Mouse (Mus musculus) heart, embryonic 16.5 days (tissue): ENCODE results near the gene Tbl2. TPM values are rescaled to one million over a fixed set of nuclear protein-coding genes. Genes with fewer than 3 reads are reported as not detected.

ENCODE experiments used
- ATAC-seq: fragments of 200-750 bp; cut with Nextera tagmentation; replicated peaks from 2 replicates; pipeline ENCODE4 v1.8.0; 2017; ENCODE audit warnings: moderate number of reproducible peaks; ENCODE audit not compliant: insufficient read depth, low FRiP score; ENCODE audit errors: extremely low read depth
- H3K27ac ChIP-seq: fragments of 300-500 bp; sonication (generic); 2 replicates; pipeline ENCODE4 v1.5.1; 2014; ENCODE audit warnings: mild to moderate bottlenecking, low read length, control low read depth, moderate library complexity
- H3K27me3 ChIP-seq: fragments of 300-500 bp; sonication (generic); 2 replicates; pipeline ENCODE4 v1.6.1; 2014; ENCODE audit warnings: low read length, mixed read lengths; ENCODE audit not compliant: control insufficient read depth, insufficient read depth
- H3K36me3 ChIP-seq: fragments of 300-500 bp; sonication (generic); 2 replicates; pipeline ENCODE4 v1.6.1; 2014; ENCODE audit not compliant: control insufficient read depth, insufficient read depth
- H3K4me1 ChIP-seq: fragments of 300-500 bp; sonication (generic); 2 replicates; pipeline ENCODE4 v1.6.1; 2014; ENCODE audit warnings: low read length, mixed read lengths; ENCODE audit not compliant: control insufficient read depth, insufficient read depth
- H3K4me2 ChIP-seq: fragments of 300-500 bp; sonication (generic); 2 replicates; pipeline ENCODE4 v1.6.1; 2014; ENCODE audit warnings: low read depth, mild to moderate bottlenecking, control low read depth, low read length
- H3K4me3 ChIP-seq: fragments of 300-500 bp; sonication (generic); 2 replicates; pipeline ENCODE4 v1.5.1; 2014; ENCODE audit warnings: mild to moderate bottlenecking, control low read depth, low read length
- H3K9ac ChIP-seq: fragments of 300-500 bp; sonication (generic); 2 replicates; pipeline ENCODE4 v1.6.1; 2014; ENCODE audit warnings: low read length, control low read depth
- H3K9me3 ChIP-seq: fragments of 300-500 bp; sonication (generic); replicated peaks from 2 replicates; pipeline ENCODE4 v1.6.1; 2016; ENCODE audit warnings: low read length; ENCODE audit not compliant: control insufficient read depth
- WGBS: fragments of 180-500 bp; shearing (Covaris S2); extraction: QIAGEN DNeasy Blood & Tissue Kit; methylation state at CpG from one replicate; pipeline ENCODE4 v1.1.7; 2014; 5-methylcytosine and 5-hydroxymethylcytosine counted together
- polyA plus RNA-seq: library from polyadenylated mRNA; unstranded; fragments of >200 nt; fragmentation: Nextera tagmentation; extraction: Ambion mirVana; gene quantifications from 2 replicates; pipeline ENCODE4 v1.2.1, GENCODE M21; 2015

Gene Tbl2
- polyA plus RNA-seq, 1 experiment from 2014 or later, result 20.3 TPM

GRCm38 (mm10) chr5:135187349-135188213, 38.1 kb downstream of the Tbl2 start:
- H3K4me3 ChIP-seq, result peak overlapping the region; percentile 98
- H3K4me1 ChIP-seq, result peaks cover 22% of the 10 kb centered on the region
- H3K9ac ChIP-seq, result peak overlapping the region; percentile 98
- no peaks in the 10 kb centered on the region for H3K9me3 ChIP-seq
- peak overlapping the region; percentile 78 for H3K4me2 ChIP-seq
- no peaks in the 10 kb centered on the region for H3K27me3 ChIP-seq
- H3K27ac ChIP-seq, result peak overlapping the region; percentile 94
- under 1% methylated on average over 101 of the region's 102 CpGs for WGBS
- peak; percentile 56 for ATAC-seq
- H3K36me3 ChIP-seq, result peaks cover 3% of the 10 kb centered on the region; the same call in 1 of the 2 replicates

- under 1% methylated on average over 8 of the region's 8 CpGs for WGBS
These were observed 38.7 kb downstream of the Tbl2 start for GRCm38 (mm10) chr5:135188214-135188554.

DNA sequence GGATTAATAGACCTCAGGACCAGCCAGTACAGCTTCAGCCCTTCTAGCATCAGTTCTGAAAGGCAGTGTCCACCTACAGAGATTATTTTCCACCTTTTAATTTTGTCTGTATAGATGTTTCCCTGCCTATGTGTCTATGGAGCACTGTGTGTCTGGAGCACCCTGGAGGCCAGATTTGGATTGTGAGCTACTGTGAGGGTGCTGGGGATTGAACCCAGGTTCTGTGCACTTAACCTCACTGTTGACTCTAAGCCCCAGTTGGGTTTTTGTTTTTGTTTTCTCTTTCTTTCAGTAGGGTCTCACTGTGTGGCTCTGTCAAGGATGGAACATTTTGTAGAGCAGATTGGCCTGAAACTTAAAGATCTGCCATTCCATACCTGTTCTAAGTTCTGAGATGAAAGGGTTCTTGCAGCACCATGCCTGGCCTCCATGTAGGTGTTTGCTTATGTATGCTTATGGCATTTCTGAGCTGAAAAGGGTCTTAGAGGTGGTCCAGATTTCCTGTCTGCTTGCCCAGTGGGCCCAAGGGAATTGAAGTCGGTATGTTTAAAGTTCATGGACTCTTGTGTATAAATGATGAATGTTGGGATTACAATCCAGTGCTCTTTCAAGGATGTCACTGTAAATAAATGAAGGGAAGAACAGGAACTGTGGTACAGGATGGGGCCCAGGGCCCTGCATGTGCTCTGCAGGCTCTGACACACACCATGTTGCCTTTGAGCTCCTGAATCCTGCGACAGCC, 40.0 kb downstream of the Tbl2 start:
- peaks cover 28% of the 10 kb centered on the region for H3K4me1 ChIP-seq
- H3K27ac ChIP-seq, result no peak overlapping the region
- peaks cover 3% of the 10 kb centered on the region; the same call in 1 of the 2 replicates for H3K36me3 ChIP-seq
- H3K4me3 ChIP-seq, result peak overlapping the region; percentile 98
- peak overlapping the region; percentile 98 for H3K9ac ChIP-seq
- no peak for ATAC-seq
- H3K4me2 ChIP-seq, result peak overlapping the region; percentile 78
- no peaks in the 10 kb centered on the region for H3K9me3 ChIP-seq
- H3K27me3 ChIP-seq, result no peaks in the 10 kb centered on the region
- 48% methylated on average over 2 of the region's 2 CpGs for WGBS

More at GRCm38 (mm10) chr5:135188214-135188554, 38.7 kb downstream of the Tbl2 start:
- H3K36me3 ChIP-seq, result peaks cover 3% of the 10 kb centered on the region; the same call in 1 of the 2 replicates
- peaks cover 25% of the 10 kb centered on the region for H3K4me1 ChIP-seq
- no peaks in the 10 kb centered on the region for H3K27me3 ChIP-seq
- peak overlapping the region; percentile 98 for H3K4me3 ChIP-seq
- ATAC-seq, result no peak
- H3K27ac ChIP-seq, result peak overlapping the region; percentile 94
- no peaks in the 10 kb centered on the region for H3K9me3 ChIP-seq
- peak overlapping the region; percentile 98 for H3K9ac ChIP-seq
- peak overlapping the region; percentile 78 for H3K4me2 ChIP-seq

DNA sequence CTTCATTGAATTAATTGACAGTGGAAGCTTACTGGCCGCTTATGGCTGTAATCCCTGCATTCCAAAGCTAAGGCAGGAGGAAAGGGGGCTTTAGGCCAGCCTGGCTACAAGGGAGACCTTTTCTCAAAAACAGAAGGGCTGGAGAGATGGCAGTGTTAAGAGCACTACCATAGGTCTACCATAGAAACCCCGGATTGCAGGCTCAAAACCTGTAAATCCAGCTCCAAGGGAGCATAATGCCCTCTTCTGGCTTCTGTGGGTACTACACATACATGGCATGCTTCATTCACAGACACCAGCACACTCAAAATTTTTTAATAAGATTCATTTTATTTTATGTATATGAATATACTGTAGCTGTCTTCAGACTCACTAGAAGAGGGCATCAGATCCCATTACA, 42.2 kb downstream of the Tbl2 start:
- no peak overlapping the region for H3K9ac ChIP-seq
- H3K27me3 ChIP-seq, result no peaks in the 10 kb centered on the region
- H3K9me3 ChIP-seq, result no peaks in the 10 kb centered on the region
- no peak overlapping the region for H3K27ac ChIP-seq
- peaks cover 24% of the 10 kb centered on the region for H3K4me1 ChIP-seq
- ATAC-seq, result no peak
- no peak overlapping the region for H3K4me3 ChIP-seq
- H3K4me2 ChIP-seq, result no peak overlapping the region
- peaks cover 9% of the 10 kb centered on the region for H3K36me3 ChIP-seq
- WGBS, result 28% methylated on average over 2 of the region's 2 CpGs

DNA sequence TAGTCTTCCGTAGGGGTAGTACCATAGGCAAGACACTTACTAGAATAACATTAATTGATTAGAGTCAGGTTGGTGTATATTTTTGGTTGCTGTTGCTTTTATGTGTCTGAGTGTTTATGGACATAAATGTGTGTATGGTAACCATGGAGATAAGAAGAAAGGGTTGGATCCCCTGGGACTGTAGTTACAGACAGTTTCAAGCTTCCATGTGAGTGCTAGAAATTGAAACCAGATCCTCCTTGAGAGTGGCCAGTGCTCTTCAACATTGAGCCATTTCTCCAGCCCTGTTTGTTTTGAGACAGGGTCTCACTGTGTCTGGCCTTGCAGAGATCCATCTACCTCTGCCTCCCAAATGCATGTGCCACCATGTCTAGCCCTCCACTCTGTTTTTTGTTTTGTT, 43.0 kb downstream of the Tbl2 start:
- Histone ChIP-seq H3K4me3 (no peak overlapping the region), H3K36me3 (peaks cover 9% of the 10 kb centered on the region), H3K27ac (no peak overlapping the region), H3K4me2 (no peak overlapping the region), H3K9me3 (no peaks in the 10 kb centered on the region), H3K27me3 (no peaks in the 10 kb centered on the region), H3K9ac (no peak overlapping the region), H3K4me1 (peaks cover 24% of the 10 kb centered on the region)
- no peak for ATAC-seq
- 91% methylated on average over 1 of the region's 1 CpGs for WGBS

DNA sequence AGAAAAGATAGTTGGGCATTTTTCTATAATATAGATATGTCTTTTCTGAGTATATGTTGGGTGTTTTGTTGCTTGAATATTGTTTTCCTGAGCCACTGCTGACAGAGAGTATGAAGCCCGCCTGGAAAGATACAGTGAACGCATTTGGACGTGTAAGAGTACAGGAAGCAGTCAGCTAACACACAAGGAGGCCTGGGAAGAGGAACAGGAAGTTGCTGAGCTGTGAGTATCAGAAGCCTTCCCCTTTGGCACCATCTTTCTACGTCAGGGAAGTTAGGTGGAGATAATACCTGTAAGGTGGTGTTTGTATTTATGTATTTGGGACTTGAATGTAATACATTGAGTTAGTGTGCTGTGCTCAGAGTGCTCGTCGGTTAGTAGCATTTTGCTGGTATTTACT, 46.9 kb downstream of the Tbl2 start:
- no peak overlapping the region for H3K27ac ChIP-seq
- H3K36me3 ChIP-seq, result peaks cover 31% of the 10 kb centered on the region
- peaks cover 9% of the 10 kb centered on the region for H3K4me1 ChIP-seq
- no peak for ATAC-seq
- no peaks in the 10 kb centered on the region for H3K27me3 ChIP-seq
- no peak overlapping the region for H3K4me3 ChIP-seq
- no peaks in the 10 kb centered on the region for H3K9me3 ChIP-seq
- 63% methylated on average over 6 of the region's 6 CpGs for WGBS
- H3K4me2 ChIP-seq, result no peak overlapping the region
- no peak overlapping the region for H3K9ac ChIP-seq

- 31% methylated on average over 3 of the region's 3 CpGs for WGBS
- Histone ChIP-seq H3K4me2 (peak overlapping the region; percentile 7; the same call in 1 of the 2 replicates), H3K9me3 (no peaks in the 10 kb centered on the region), H3K9ac (no peak overlapping the region), H3K4me1 (0 out of 2 replicates have a peak, but pooled peaks cover 2% of the 10 kb centered on the region), H3K27me3 (no peaks in the 10 kb centered on the region), H3K36me3 (peaks cover 50% of the 10 kb centered on the region), H3K4me3 (no peak overlapping the region), H3K27ac (peak overlapping the region; percentile 68)
- peak; percentile 81; the same call in 1 of the 2 replicates for ATAC-seq
These were observed 53.3 kb downstream of the Tbl2 start for GRCm38 (mm10) chr5:135202763-135203162.

DNA sequence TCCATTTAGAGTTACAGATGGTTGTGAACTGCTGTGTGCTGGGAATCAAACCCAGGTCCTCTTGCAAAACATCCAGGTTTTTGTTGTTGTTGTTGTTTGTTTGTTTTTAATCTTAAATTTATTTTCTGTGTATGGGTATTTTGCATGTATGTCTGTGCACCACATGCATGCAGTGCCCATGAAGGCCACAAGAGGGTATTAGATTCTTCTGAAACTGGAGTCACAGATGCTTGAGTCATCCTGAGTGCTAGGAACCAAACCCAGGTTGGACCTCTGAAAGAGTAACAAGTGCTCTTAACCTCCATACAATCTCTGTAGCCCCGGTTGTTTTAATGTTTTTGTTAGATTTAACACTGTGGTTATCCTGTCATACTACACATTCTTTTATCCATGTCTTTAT, 58.7 kb downstream of the Tbl2 start:
- ATAC-seq, result no peak
- no peaks in the 10 kb centered on the region for H3K4me1 ChIP-seq
- no peak overlapping the region for H3K4me3 ChIP-seq
- no peaks in the 10 kb centered on the region for H3K27me3 ChIP-seq
- H3K36me3 ChIP-seq, result peaks cover 62% of the 10 kb centered on the region
- 87% methylated on average over 1 of the region's 1 CpGs for WGBS
- H3K4me2 ChIP-seq, result no peak overlapping the region
- H3K9ac ChIP-seq, result no peak overlapping the region
- no peak overlapping the region for H3K27ac ChIP-seq
- H3K9me3 ChIP-seq, result no peaks in the 10 kb centered on the region
